ENCODE assay signal across 25 mouse cellular contexts in the genomic region with DNA sequence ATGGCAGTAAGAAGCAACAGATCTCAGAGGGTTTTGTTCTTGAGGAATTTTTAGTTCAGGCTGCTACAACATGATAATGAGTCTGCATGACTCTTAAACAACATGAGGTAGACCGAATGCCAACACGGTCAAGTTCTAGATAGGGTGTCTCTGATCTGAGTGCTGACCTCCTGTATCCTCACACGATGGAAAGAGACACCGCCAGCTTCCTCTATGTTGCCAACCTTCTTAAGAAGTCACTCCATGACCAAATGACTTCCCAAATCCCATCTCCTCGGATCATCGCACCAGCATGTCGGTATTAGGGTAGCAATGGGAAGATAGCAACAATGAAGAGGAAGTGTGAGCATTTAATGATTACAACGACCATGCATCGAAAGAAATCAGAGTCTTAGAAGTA. TPM values are rescaled to one million over a fixed set of nuclear protein-coding genes. Genes with fewer than 3 reads are reported as not detected.
DNase-seq lines count a peak whose midpoint lies in the region; ATAC-seq and TF ChIP-seq lines count a peak whose summit lies in the region.
"Had no signal": no experiment of that assay in that cellular context is flagged by ENCODE, and none has a peak within 500 bp of the region (broad histone marks: within the 10 kb centered on the region; RNA-seq: fewer than 3 reads in every experiment).

No protein-coding gene starts in this region.

- H3K4me2 ChIP-seq in heart, embryonic 15.5 days, result no peak overlapping the region
- H3K4me2 ChIP-seq in liver, embryonic 11.5 days, result no peak overlapping the region
- H3K4me2 ChIP-seq in liver, embryonic 12.5 days, result no peak overlapping the region
- H3K4me2 ChIP-seq in stomach, postnatal 0 days (replicated peaks; ENCODE audit: low read depth), result no peak overlapping the region
- H3K4me2 ChIP-seq: embryonic facial prominence, embryonic 12.5 days; hindbrain, embryonic 15.5 days; limb, embryonic 15.5 days; midbrain, embryonic 13.5 days had no signal

- 47% methylated on average over 9 of the region's 9 CpGs for WGBS in heart, adult 2 months
- WGBS in heart, embryonic 15.5 days, result 67% methylated on average over 9 of the region's 9 CpGs
- 68% methylated on average over 9 of the region's 9 CpGs for WGBS in liver, embryonic 11.5 days
- WGBS in liver, embryonic 12.5 days (ENCODE audit: insufficient replicate concordance), result 63% methylated on average over 9 of the region's 9 CpGs
- WGBS in stomach, postnatal 0 days, result 85% methylated on average over 9 of the region's 9 CpGs

- DNase-seq in heart, adult 2 months, result no peak
- DNase-seq in heart, adult 8-10 months (ENCODE audit: low spot score), result no peak
- DNase-seq in heart, postnatal 4 days, result no peak
- DNase-seq in liver, embryonic 11.5 days (ENCODE audit: low spot score), result peak; percentile 15
- DNase-seq in stomach, postnatal 0 days (ENCODE audit: low spot score), result peak; percentile 0
- DNase-seq: cerebellum, adult 11 months; cerebellum, adult 9-11 months; embryo, embryonic 11 days; gastrocnemius, postnatal 36 days; layer of hippocampus, postnatal 36 days; left cerebral cortex, postnatal 4 days; lung, postnatal 4 days had no signal

- H3K27ac ChIP-seq in heart, adult 2 months, result peak overlapping the region; percentile 45
- peak overlapping the region; percentile 50 for H3K27ac ChIP-seq in heart, embryonic 15.5 days
- no peak overlapping the region for H3K27ac ChIP-seq in liver, embryonic 11.5 days (ENCODE audit: low read depth, low read length)
- no peak overlapping the region for H3K27ac ChIP-seq in liver, embryonic 12.5 days
- no peak overlapping the region for H3K27ac ChIP-seq in stomach, postnatal 0 days (replicated peaks)
- H3K27ac ChIP-seq: embryonic facial prominence, embryonic 12.5 days; hindbrain, embryonic 10.5 days; hindbrain, embryonic 15.5 days; kidney, postnatal 0 days; limb, embryonic 15.5 days; midbrain, embryonic 13.5 days had no signal

- no peak overlapping the region for H3K4me3 ChIP-seq in heart, adult 2 months
- H3K4me3 ChIP-seq in heart, embryonic 15.5 days, result no peak overlapping the region
- no peak overlapping the region for H3K4me3 ChIP-seq in liver, embryonic 11.5 days (ENCODE audit: low read depth, low read length)
- H3K4me3 ChIP-seq in liver, embryonic 12.5 days, result no peak overlapping the region
- no peak overlapping the region for H3K4me3 ChIP-seq in stomach, postnatal 0 days (ENCODE audit: low read depth, low read length)
- H3K4me3 ChIP-seq: embryonic facial prominence, embryonic 12.5 days; hindbrain, embryonic 10.5 days; hindbrain, embryonic 15.5 days; limb, embryonic 15.5 days; midbrain, embryonic 13.5 days had no signal

- no peak for TF ChIP-seq POLR2A in heart, adult 2 months (IDR thresholded peaks at IDR 0.05; ENCODE audit: insufficient read depth, low read depth, low read length)

- ATAC-seq in heart, embryonic 15.5 days (replicated peaks; ENCODE audit: insufficient number of reproducible peaks, insufficient read depth, low FRiP score, low read depth), result no peak
- no peak for ATAC-seq in liver, embryonic 11.5 days (replicated peaks; ENCODE audit: low FRiP score)
- no peak for ATAC-seq in liver, embryonic 12.5 days
- no peak for ATAC-seq in stomach, postnatal 0 days (ENCODE audit: low FRiP score, low TSS enrichment)
- ATAC-seq: inflammation-experienced regulatory T-cells, adult 6 months; midbrain, embryonic 13.5 days; Patski had no signal

- no peak for TF ChIP-seq EP300 in heart, adult 2 months (IDR thresholded peaks at IDR 0.05; ENCODE audit: insufficient read depth, low read depth, low read length)
- no peak for TF ChIP-seq EP300 in stomach, postnatal 0 days (optimal IDR thresholded peaks at IDR 0.05)

- no peak for TF ChIP-seq CTCF in heart, adult 2 months (IDR thresholded peaks at IDR 0.05)
- TF ChIP-seq CTCF in stomach, postnatal 0 days (IDR thresholded peaks at IDR 0.05; ENCODE audit: low read depth), result no peak

- H3K36me3 ChIP-seq in heart, adult 2 months (ENCODE audit: control insufficient read depth, insufficient read depth, low read length), result peaks cover 5% of the 10 kb centered on the region
- H3K36me3 ChIP-seq in heart, embryonic 15.5 days, result no peaks in the 10 kb centered on the region
- no peaks in the 10 kb centered on the region for H3K36me3 ChIP-seq in liver, embryonic 11.5 days (ENCODE audit: control insufficient read depth, insufficient read depth, low read length)
- no peaks in the 10 kb centered on the region for H3K36me3 ChIP-seq in liver, embryonic 12.5 days
- H3K36me3 ChIP-seq in stomach, postnatal 0 days (ENCODE audit: control insufficient read depth, insufficient read depth, low read length), result no peaks in the 10 kb centered on the region
- H3K36me3 ChIP-seq: embryonic facial prominence, embryonic 12.5 days; hindbrain, embryonic 10.5 days; hindbrain, embryonic 15.5 days; limb, embryonic 15.5 days; midbrain, embryonic 13.5 days had no signal

- H3K27me3 ChIP-seq in heart, adult 2 months (ENCODE audit: control insufficient read depth, insufficient read depth, low read length), result no peaks in the 10 kb centered on the region
- H3K27me3 ChIP-seq in heart, embryonic 15.5 days, result no peaks in the 10 kb centered on the region
- H3K27me3 ChIP-seq in liver, embryonic 11.5 days (replicated peaks; ENCODE audit: control insufficient read depth, insufficient read depth, low read length), result no peaks in the 10 kb centered on the region
- H3K27me3 ChIP-seq in liver, embryonic 12.5 days (replicated peaks), result no peaks in the 10 kb centered on the region
- no peaks in the 10 kb centered on the region for H3K27me3 ChIP-seq in stomach, postnatal 0 days (ENCODE audit: control insufficient read depth, insufficient read depth, low read length)
- H3K27me3 ChIP-seq: embryonic facial prominence, embryonic 12.5 days; hindbrain, embryonic 15.5 days; limb, embryonic 15.5 days; midbrain, embryonic 13.5 days had no signal

- H3K79me2 ChIP-seq in heart, adult 2 months (replicated peaks; ENCODE audit: control insufficient read depth, insufficient read depth, low read length), result no peaks in the 10 kb centered on the region

- intact Hi-C loops in heart, adult 2 months (cut with DNase I), result no loop called here

- H3K4me1 ChIP-seq in heart, adult 2 months (ENCODE audit: control insufficient read depth, insufficient read depth, low read length), result peaks cover 4% of the 10 kb centered on the region
- peaks cover 5% of the 10 kb centered on the region for H3K4me1 ChIP-seq in heart, embryonic 15.5 days (replicated peaks)
- no peaks in the 10 kb centered on the region for H3K4me1 ChIP-seq in liver, embryonic 11.5 days (replicated peaks; ENCODE audit: control insufficient read depth, insufficient read depth, low read length)
- H3K4me1 ChIP-seq in liver, embryonic 12.5 days, result no peaks in the 10 kb centered on the region
- H3K4me1 ChIP-seq in stomach, postnatal 0 days (replicated peaks; ENCODE audit: control insufficient read depth, insufficient read depth), result no peaks in the 10 kb centered on the region
- H3K4me1 ChIP-seq: embryonic facial prominence, embryonic 12.5 days; hindbrain, embryonic 10.5 days; hindbrain, embryonic 15.5 days; limb, embryonic 15.5 days; midbrain, embryonic 13.5 days had no signal

- H3K9ac ChIP-seq in heart, adult 2 months (ENCODE audit: low read depth, low read length), result no peak overlapping the region
- no peak overlapping the region for H3K9ac ChIP-seq in heart, embryonic 15.5 days
- H3K9ac ChIP-seq in liver, embryonic 11.5 days (ENCODE audit: low read depth, low read length), result no peak overlapping the region
- H3K9ac ChIP-seq in liver, embryonic 12.5 days, result no peak overlapping the region
- no peak overlapping the region for H3K9ac ChIP-seq in stomach, postnatal 0 days (ENCODE audit: low read length)
- H3K9ac ChIP-seq: embryonic facial prominence, embryonic 12.5 days; hindbrain, embryonic 15.5 days; limb, embryonic 15.5 days; midbrain, embryonic 13.5 days had no signal

- H3K9me3 ChIP-seq in heart, embryonic 15.5 days (replicated peaks), result no peaks in the 10 kb centered on the region
- H3K9me3 ChIP-seq in liver, embryonic 11.5 days (ENCODE audit: control insufficient read depth, low read length), result no peaks in the 10 kb centered on the region
- H3K9me3 ChIP-seq in liver, embryonic 12.5 days (replicated peaks), result no peaks in the 10 kb centered on the region; the same call in 1 of the 2 replicates
- no peaks in the 10 kb centered on the region for H3K9me3 ChIP-seq in stomach, postnatal 0 days (ENCODE audit: control insufficient read depth, low read length)
- H3K9me3 ChIP-seq: embryonic facial prominence, embryonic 12.5 days; hindbrain, embryonic 10.5 days; hindbrain, embryonic 15.5 days; limb, embryonic 15.5 days; midbrain, embryonic 13.5 days had no signal

RNA-seq across cellular contexts. Expression of a gene that starts 43.6 kb away (rescaled TPM):
- under 1 TPM; 0.26 to 0.41 TPM for total RNA-seq in heart, adult 2 months (2021)
- polyA plus RNA-seq in heart, adult 2 months (2012; rRNA removed), result 0.25 and 0.79 TPM in 2 replicates
- not detected for total RNA-seq in heart, adult 8-10 months (2022)
- polyA plus RNA-seq in heart, embryonic 15.5 days (2015; fragmentation: Nextera tagmentation; extraction: Ambion mirVana), result 0.25 and 1.8 TPM in 2 replicates
- under 1 TPM; 0.34 to 0.48 TPM for total RNA-seq in heart, postnatal 4 days (2021)
- 0.27 and 0.47 TPM in 2 replicates for polyA plus RNA-seq in liver, embryonic 11.5 days (2014; fragmentation: Nextera tagmentation; extraction: Ambion mirVana)
- 0.35 TPM in 1 of 2 replicates, not detected in the other for polyA plus RNA-seq in liver, embryonic 12.5 days (2016; fragmentation: Nextera tagmentation; extraction: Ambion mirVana)
- 72.1 and 79.7 TPM in 2 replicates for polyA plus RNA-seq in stomach, postnatal 0 days (2015; fragmentation: Nextera tagmentation; extraction: Ambion mirVana)
- total RNA-seq: gastrocnemius, postnatal 36 days; MEL; monocyte, adult 5-6 weeks had no signal
- polyA plus RNA-seq: inflammation-experienced regulatory T-cells, adult 6 months; kidney, adult 2 months; Patski had no signal

Comparison
In these comparisons a context has a peak if more than half of its experiments do, and no peak if none do; other contexts are left out.
1. DNase-seq: peak in liver, embryonic 11.5 days (single experiment) and stomach, postnatal 0 days (single experiment); none in heart, adult 2 months (0 of 2), heart, adult 8-10 months (single experiment) and heart, postnatal 4 days (single experiment).
2. H3K27ac ChIP-seq: peak in heart, adult 2 months (single experiment) and heart, embryonic 15.5 days (single experiment); none in liver, embryonic 11.5 days (single experiment), liver, embryonic 12.5 days (single experiment) and stomach, postnatal 0 days (single experiment).
3. RNA of a gene that starts 43.6 kb away (polyA plus RNA-seq): 72.1 to 79.7 TPM in stomach, postnatal 0 days; 0.35 TPM in liver, embryonic 12.5 days, 0.27 to 0.47 TPM in liver, embryonic 11.5 days, 0.25 to 0.79 TPM in heart, adult 2 months and 0.25 to 1.8 TPM in heart, embryonic 15.5 days; every median in the first group is over 10 times any median in the second.